Mouse (Mus musculus) liver, adult 2 months (tissue): ENCODE results near the gene Clasp1. TPM values are rescaled to one million over a fixed set of nuclear protein-coding genes. Genes with fewer than 3 reads are reported as not detected.
A peak's percentile ranks its signal among the peaks of the same experiment; 100 is the strongest.

ENCODE experiments used
- DNase-seq: peaks from one replicate; pipeline ENCODE4 v3.0.0-alpha.2; 2011; ENCODE audit warnings: low read depth, low spot score; ENCODE audit errors: extremely low read depth
- H3K27ac ChIP-seq: fragments of 200-500 bp; replicated peaks from 2 replicates; pipeline ENCODE4 v1.5.1; 2012; ENCODE audit warnings: low read depth, mild to moderate bottlenecking, control low read depth, inconsistent platforms, low read length; ENCODE audit not compliant: insufficient read depth
- H3K27me3 ChIP-seq: fragments of 200-500 bp; 2 replicates; pipeline ENCODE4 v1.6.1; 2012; ENCODE audit warnings: mild to moderate bottlenecking, moderate library complexity, low read length, inconsistent platforms; ENCODE audit not compliant: control insufficient read depth, insufficient read depth
- H3K36me3 ChIP-seq: fragments of 200-500 bp; 2 replicates; pipeline ENCODE4 v1.6.1; 2012; ENCODE audit warnings: low read length, inconsistent platforms; ENCODE audit not compliant: control insufficient read depth, insufficient read depth
- H3K4me1 ChIP-seq: fragments of 200-500 bp; 2 replicates; pipeline ENCODE4 v1.6.1; 2011; ENCODE audit warnings: low read length; ENCODE audit not compliant: control insufficient read depth, insufficient read depth
- H3K4me3 ChIP-seq: fragments of 200-500 bp; 2 replicates; pipeline ENCODE4 v1.5.1; 2011; ENCODE audit warnings: low read depth, mild to moderate bottlenecking, control low read depth, low read length, moderate library complexity; ENCODE audit not compliant: insufficient read depth
- H3K79me2 ChIP-seq: fragments of 200-500 bp; 2 replicates; pipeline ENCODE4 v1.6.1; 2012; ENCODE audit warnings: inconsistent platforms, mild to moderate bottlenecking, low read length, moderate library complexity; ENCODE audit not compliant: control insufficient read depth, insufficient read depth
- H3K9ac ChIP-seq: fragments of 200-500 bp; 2 replicates; pipeline ENCODE4 v1.6.1; 2012; ENCODE audit warnings: low read depth, mild to moderate bottlenecking, control low read depth, inconsistent platforms, low read length
- CTCF ChIP-seq: fragments of 200-500 bp; IDR thresholded peaks from 2 replicates; pipeline ENCODE4 v1.5.1; 2011; ENCODE audit warnings: low read depth, low read length, control low read depth
- POLR2A ChIP-seq: fragments of 200-500 bp; IDR thresholded peaks from 2 replicates; pipeline ENCODE4 v1.6.1; 2011; ENCODE audit warnings: low read length, control low read depth; ENCODE audit not compliant: insufficient read depth; ENCODE audit errors: extremely low read depth
- WGBS: fragments of 180-500 bp; shearing (Covaris S2); methylation state at CpG from one replicate; pipeline ENCODE4 v1.1.7; 2018; 5-methylcytosine and 5-hydroxymethylcytosine counted together
- polyA plus RNA-seq: library from polyadenylated mRNA; depleted of rRNA; stranded (reverse); fragments of >200 nt; gene quantifications from 2 replicates; pipeline ENCODE4 v1.2.3, GENCODE M21; 2012
- total RNA-seq: library from RNA; depleted of rRNA; stranded (reverse); fragments of >200 nt; gene quantifications from 2 replicates; pipeline ENCODE4 v1.2.3, GENCODE M21; 2014

The Clasp1 gene
- total and polyA plus RNA-seq, 2 experiments: 4.1 to 12.1 TPM

- no peaks in the 10 kb centered on the region for H3K79me2 ChIP-seq
- no peak overlapping the region for H3K9ac ChIP-seq
- WGBS: 54% methylated on average over 3 of the region's 3 CpGs
- no peak overlapping the region for H3K4me3 ChIP-seq
- H3K36me3 ChIP-seq: no peaks in the 10 kb centered on the region
- no peak for TF ChIP-seq POLR2A
- no peak for TF ChIP-seq CTCF
- no peaks in the 10 kb centered on the region for H3K4me1 ChIP-seq
- peak; percentile 66 for DNase-seq
- no peaks in the 10 kb centered on the region for H3K27me3 ChIP-seq
- peak overlapping the region; percentile 42; the same call in 1 of the 2 replicates for H3K27ac ChIP-seq
Observed at GRCm38 (mm10) chr1:118368721-118369461, 20.0 kb upstream of the Clasp1 start.

GRCm38 (mm10) chr1:118377784-118378183 lies 11.1 kb upstream of the Clasp1 start:
- no peak for DNase-seq
- Histone ChIP-seq H3K79me2 (no peaks in the 10 kb centered on the region), H3K9ac (no peak overlapping the region), H3K27ac (no peak overlapping the region), H3K4me3 (no peak overlapping the region), H3K27me3 (no peaks in the 10 kb centered on the region), H3K36me3 (no peaks in the 10 kb centered on the region), H3K4me1 (no peaks in the 10 kb centered on the region)
- TF ChIP-seq CTCF (no peak), POLR2A (no peak)
- WGBS: 84% methylated on average over 5 of the region's 5 CpGs

GRCm38 (mm10) chr1:118380105-118380786 lies 8.6 kb upstream of the Clasp1 start:
- DNase-seq: no peak
- TF ChIP-seq CTCF: no peak
- TF ChIP-seq POLR2A: no peak
- H3K4me1 ChIP-seq: no peaks in the 10 kb centered on the region
- no peaks in the 10 kb centered on the region for H3K36me3 ChIP-seq
- H3K27ac ChIP-seq: no peak overlapping the region
- 78% methylated on average over 8 of the region's 8 CpGs for WGBS
- no peaks in the 10 kb centered on the region for H3K27me3 ChIP-seq
- H3K9ac ChIP-seq: no peak overlapping the region
- H3K4me3 ChIP-seq: no peak overlapping the region
- no peaks in the 10 kb centered on the region for H3K79me2 ChIP-seq

GRCm38 (mm10) chr1:118388127-118388756 lies 616 bp upstream of the Clasp1 start:
- Histone ChIP-seq H3K27ac (peak overlapping the region; percentile 52), H3K36me3 (no peaks in the 10 kb centered on the region), H3K9ac (peak overlapping the region; percentile 59), H3K79me2 (peaks cover 11% of the 10 kb centered on the region; the same call in 1 of the 2 replicates), H3K27me3 (no peaks in the 10 kb centered on the region), H3K4me3 (peak overlapping the region; percentile 60), H3K4me1 (peaks cover 5% of the 10 kb centered on the region)
- peak; percentile 75 for DNase-seq
- under 1% methylated on average over 19 of the region's 19 CpGs for WGBS
- TF ChIP-seq POLR2A (no peak), CTCF (no peak)

- peak overlapping the region; percentile 82 for H3K4me3 ChIP-seq
- peak overlapping the region; percentile 86 for H3K9ac ChIP-seq
- peaks cover 17% of the 10 kb centered on the region; the same call in 1 of the 2 replicates for H3K79me2 ChIP-seq
- 1% methylated on average over 44 of the region's 44 CpGs for WGBS
- H3K27ac ChIP-seq: peak overlapping the region; percentile 75
- no peaks in the 10 kb centered on the region for H3K27me3 ChIP-seq
- peaks cover 5% of the 10 kb centered on the region for H3K4me1 ChIP-seq
- peak; percentile 63 for TF ChIP-seq POLR2A
- TF ChIP-seq CTCF: no peak
- peak; percentile 19 for DNase-seq
- no peaks in the 10 kb centered on the region for H3K36me3 ChIP-seq
Observed at GRCm38 (mm10) chr1:118389454-118390265, 802 bp downstream of the Clasp1 start.
